Mouse (Mus musculus): ENCODE results near the gene Ampd2.

DNA sequence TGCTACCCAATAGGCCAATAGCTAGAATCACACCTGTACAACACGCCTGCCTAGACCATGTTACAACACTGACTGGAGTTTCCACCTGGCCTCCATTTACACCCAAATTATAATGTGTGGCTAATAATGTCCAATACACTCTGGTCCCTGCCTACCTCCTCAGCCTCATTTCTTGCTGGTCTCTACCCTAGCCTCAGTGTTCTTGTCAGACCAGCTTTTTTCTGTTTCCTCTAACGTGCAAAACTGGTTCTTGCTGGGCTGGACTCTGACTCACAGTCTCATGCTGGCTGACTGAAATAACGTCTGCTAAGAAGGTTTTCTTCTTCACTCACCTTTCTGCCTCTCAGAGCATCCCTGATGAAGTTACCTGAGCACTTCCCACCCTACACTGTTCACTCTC, 39.9 kb upstream of the Ampd2 start:
- no peak for TF ChIP-seq CTCF (IDR thresholded peaks at IDR 0.05; ENCODE audit: control insufficient read depth, insufficient read depth, insufficient replicate concordance, low read depth, low read length)
- no peak for TF ChIP-seq POLR2A (IDR thresholded peaks at IDR 0.05; ENCODE audit: control insufficient read depth, low read depth, low read length)

Measured in testis, adult 2 months (tissue).